Mouse (Mus musculus) stomach, postnatal 0 days (tissue): ENCODE data around the gene Myh7.

ENCODE experiments used
- CTCF ChIP-seq: IDR thresholded peaks from 2 replicates; pipeline ENCODE4 v1.5.1; 2016; ENCODE audit warnings: antibody characterized with exemption, low read depth, mild to moderate bottlenecking, moderate library complexity
- EP300 ChIP-seq: optimal IDR thresholded peaks from 2 replicates; pipeline ENCODE3; 2016; ENCODE audit warnings: antibody characterized with exemption

GRCm38 (mm10) chr14:55014591-55014990 lies 20.2 kb upstream of the Myh7 start:
- TF ChIP-seq CTCF (no peak), EP300 (no peak)
